26 mouse cellular contexts compared by ENCODE assay signal in the genomic region with DNA sequence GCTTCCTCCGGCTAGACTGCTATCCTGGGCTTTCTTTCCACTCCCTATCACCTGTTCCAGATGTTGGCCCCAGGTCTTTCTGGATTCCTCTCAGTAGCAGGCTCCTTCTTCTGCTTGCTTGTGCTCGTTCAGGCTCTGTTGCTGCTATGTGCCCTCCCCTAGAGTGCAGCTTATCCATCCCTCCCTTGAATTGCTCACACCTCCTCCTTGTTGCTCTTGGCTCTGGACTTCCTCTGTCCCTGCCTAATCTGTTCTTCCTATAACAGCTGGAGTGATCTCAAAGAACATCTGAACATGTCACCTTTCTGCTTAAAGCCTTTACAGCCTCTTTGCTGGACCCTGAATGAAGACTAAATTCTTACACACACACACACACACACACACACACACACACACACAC. TPM values are rescaled to one million over a fixed set of nuclear protein-coding genes. Genes with fewer than 3 reads are reported as not detected.
A peak's percentile ranks its signal among the peaks of the same experiment; 100 is the strongest.
DNase-seq lines count a peak whose midpoint lies in the region; ATAC-seq lines count a peak whose summit lies in the region.
"Had no signal": no experiment of that assay in that cellular context is flagged by ENCODE, and none has a peak within 500 bp of the region (broad histone marks: within the 10 kb centered on the region; RNA-seq: fewer than 3 reads in every experiment).

No protein-coding gene starts in this region.

- WGBS in kidney, embryonic 14.5 days = 40% methylated on average over 2 of the region's 2 CpGs
- 36% methylated on average over 2 of the region's 2 CpGs for WGBS in liver, embryonic 12.5 days (ENCODE audit: insufficient replicate concordance)

- H3K27me3 ChIP-seq in kidney, embryonic 14.5 days (ENCODE audit: control insufficient read depth, insufficient read depth, low read length) = no peaks in the 10 kb centered on the region
- no peaks in the 10 kb centered on the region for H3K27me3 ChIP-seq in liver, embryonic 12.5 days (replicated peaks)
- no peaks in the 10 kb centered on the region for H3K27me3 ChIP-seq in megakaryocyte, embryonic 14.5 days (replicated peaks)
- H3K27me3 ChIP-seq: CH12.LX; embryonic facial prominence, embryonic 12.5 days; embryonic facial prominence, embryonic 15.5 days; heart, embryonic 13.5 days; hindbrain, embryonic 12.5 days; hindbrain, embryonic 15.5 days had no signal

- H3K9me3 ChIP-seq in kidney, embryonic 14.5 days (ENCODE audit: control insufficient read depth, low read length) = no peaks in the 10 kb centered on the region
- no peaks in the 10 kb centered on the region for H3K9me3 ChIP-seq in liver, embryonic 12.5 days (replicated peaks)
- no peaks in the 10 kb centered on the region for H3K9me3 ChIP-seq in megakaryocyte, embryonic 14.5 days
- H3K9me3 ChIP-seq: embryonic facial prominence, embryonic 12.5 days; embryonic facial prominence, embryonic 15.5 days; G1E; heart, embryonic 10.5 days; heart, embryonic 13.5 days; hindbrain, embryonic 12.5 days; hindbrain, embryonic 15.5 days had no signal

- no peak overlapping the region for H3K4me3 ChIP-seq in kidney, embryonic 14.5 days (ENCODE audit: low read length)
- no peak overlapping the region for H3K4me3 ChIP-seq in liver, embryonic 12.5 days
- H3K4me3 ChIP-seq in megakaryocyte, embryonic 14.5 days (replicated peaks) = peak overlapping the region; percentile 62
- H3K4me3 ChIP-seq: embryonic facial prominence, embryonic 12.5 days; embryonic facial prominence, embryonic 15.5 days; gastrocnemius, adult 2 months; heart, adult 2 months; heart, embryonic 10.5 days; heart, embryonic 13.5 days; hindbrain, embryonic 12.5 days; hindbrain, embryonic 15.5 days had no signal

- no peak overlapping the region for H3K9ac ChIP-seq in kidney, embryonic 14.5 days (ENCODE audit: low read depth, low read length)
- no peak overlapping the region for H3K9ac ChIP-seq in liver, embryonic 12.5 days
- H3K9ac ChIP-seq: embryonic facial prominence, embryonic 12.5 days; embryonic facial prominence, embryonic 15.5 days; forebrain, postnatal 0 days; heart, embryonic 13.5 days; hindbrain, embryonic 12.5 days; hindbrain, embryonic 15.5 days had no signal

- no peak for DNase-seq in kidney, adult 18-20 months
- DNase-seq in liver = no peak
- DNase-seq: adrenal gland, adult 2 months; adrenal gland, postnatal 14 days; B cell, adult 2 months; cerebellum, adult 11 months; cerebellum, adult 2 months; cerebellum, adult 9-11 months; cerebellum, postnatal 25 days; forebrain, postnatal 0 days; gastrocnemius, adult 2 months; gastrocnemius, postnatal 14 days had no signal

- no peak overlapping the region for H3K27ac ChIP-seq in kidney, embryonic 14.5 days (ENCODE audit: low read depth, low read length)
- 0 out of 2 replicates have a peak overlapping the region, but pooled peaks have one; percentile 8 for H3K27ac ChIP-seq in liver, embryonic 12.5 days
- H3K27ac ChIP-seq: embryonic facial prominence, embryonic 12.5 days; embryonic facial prominence, embryonic 15.5 days; gastrocnemius, adult 2 months; heart, adult 2 months; heart, embryonic 13.5 days; hindbrain, embryonic 12.5 days; hindbrain, embryonic 15.5 days had no signal

- peak; percentile 56; the same call in 1 of the 2 replicates for ATAC-seq in kidney, embryonic 14.5 days (ENCODE audit: low FRiP score, low TSS enrichment)
- ATAC-seq in liver, embryonic 12.5 days = no peak
- ATAC-seq in megakaryocyte, adult 5-6 weeks (ENCODE audit: poor library complexity, severe bottlenecking) = no peak
- ATAC-seq: forebrain, embryonic 14.5 days; forebrain, postnatal 0 days had no signal

- H3K4me2 ChIP-seq in kidney, embryonic 14.5 days (replicated peaks; ENCODE audit: low read depth, low read length) = no peak overlapping the region
- H3K4me2 ChIP-seq in liver, embryonic 12.5 days = no peak overlapping the region
- H3K4me2 ChIP-seq: embryonic facial prominence, embryonic 12.5 days; embryonic facial prominence, embryonic 15.5 days; heart, embryonic 13.5 days; hindbrain, embryonic 12.5 days; hindbrain, embryonic 15.5 days had no signal

- peaks cover 12% of the 10 kb centered on the region for H3K4me1 ChIP-seq in kidney, embryonic 14.5 days (ENCODE audit: control insufficient read depth, insufficient read depth, low read length)
- peaks cover 53% of the 10 kb centered on the region for H3K4me1 ChIP-seq in liver, embryonic 12.5 days
- peaks cover 67% of the 10 kb centered on the region for H3K4me1 ChIP-seq in megakaryocyte, embryonic 14.5 days
- H3K4me1 ChIP-seq: embryonic facial prominence, embryonic 12.5 days; embryonic facial prominence, embryonic 15.5 days; hindbrain, embryonic 15.5 days had no signal

- no peaks in the 10 kb centered on the region for H3K36me3 ChIP-seq in kidney, embryonic 14.5 days (ENCODE audit: control insufficient read depth, insufficient read depth, low read length)
- H3K36me3 ChIP-seq in liver, embryonic 12.5 days = no peaks in the 10 kb centered on the region
- no peaks in the 10 kb centered on the region for H3K36me3 ChIP-seq in megakaryocyte, embryonic 14.5 days (replicated peaks; ENCODE audit: low read length)
- H3K36me3 ChIP-seq: embryonic facial prominence, embryonic 12.5 days; embryonic facial prominence, embryonic 15.5 days; G1E; heart, embryonic 10.5 days; heart, embryonic 13.5 days; hindbrain, embryonic 12.5 days; hindbrain, embryonic 15.5 days had no signal

RNA-seq across cellular contexts. Expression of a gene that starts 6.7 kb away (rescaled TPM):
- polyA plus RNA-seq in kidney, embryonic 14.5 days (2014; fragmentation: Nextera tagmentation; extraction: Ambion mirVana) = 3.5 and 3.6 TPM in 2 replicates
- 134 and 136 TPM in 2 replicates for polyA plus RNA-seq in liver, embryonic 12.5 days (2016; fragmentation: Nextera tagmentation; extraction: Ambion mirVana)
- 11.2 and 43.4 TPM in 2 replicates for polyA plus RNA-seq in megakaryocyte, embryonic 14.5 days (2012; ENCODE audit: insufficient read depth, low replicate concordance)
- total RNA-seq in megakaryocyte, adult 5-6 weeks (2015) = 41.1 and 43.8 TPM in 2 replicates
- 91.7 and 96.9 TPM in 2 replicates for total RNA-seq in megakaryocyte, adult 5-6 weeks (2017)

RNA-seq across cellular contexts. Expression of a gene that starts 45.0 kb away (rescaled TPM):
- 870 and 995 TPM in 2 replicates for polyA plus RNA-seq in kidney, embryonic 14.5 days (2014; fragmentation: Nextera tagmentation; extraction: Ambion mirVana)
- 688 TPM in 2 replicates for polyA plus RNA-seq in liver, embryonic 12.5 days (2016; fragmentation: Nextera tagmentation; extraction: Ambion mirVana)
- polyA plus RNA-seq in megakaryocyte, embryonic 14.5 days (2012; ENCODE audit: insufficient read depth, low replicate concordance) = 128 and 530 TPM in 2 replicates
- total RNA-seq in megakaryocyte, adult 5-6 weeks (2015) = 992 and 1,050 TPM in 2 replicates
- 1,038 and 1,097 TPM in 2 replicates for total RNA-seq in megakaryocyte, adult 5-6 weeks (2017)
